Mouse (Mus musculus) kidney, adult 11 months (tissue): ENCODE measurements around the gene Srr.

Experiments
- DNase-seq: peaks from one replicate; pipeline ENCODE4 v3.0.0; 2022

Srr gene

DNA sequence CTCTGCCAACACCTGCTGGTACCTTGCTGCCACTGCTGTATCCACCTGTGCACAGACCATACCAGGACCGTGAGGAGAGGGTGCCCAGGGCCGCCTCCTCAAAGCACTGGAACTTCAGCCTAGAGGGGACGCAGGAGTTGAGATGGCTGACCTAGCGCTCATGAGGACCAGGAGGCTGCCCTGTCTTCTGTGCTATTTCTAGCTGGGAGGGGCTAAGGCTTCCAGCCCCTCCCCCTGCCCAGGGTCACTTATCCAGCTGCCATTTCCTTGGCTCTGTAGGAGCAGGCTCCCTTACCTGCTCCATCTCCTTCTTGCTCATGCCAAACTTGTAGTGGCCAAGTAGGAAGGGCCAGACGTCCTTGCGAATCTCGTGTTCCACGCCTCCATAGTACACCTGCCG, 68.0 kb downstream of the Srr start:
- DNase-seq, result no peak
